33 mouse cellular contexts compared by ENCODE assay signal in the genomic region with DNA sequence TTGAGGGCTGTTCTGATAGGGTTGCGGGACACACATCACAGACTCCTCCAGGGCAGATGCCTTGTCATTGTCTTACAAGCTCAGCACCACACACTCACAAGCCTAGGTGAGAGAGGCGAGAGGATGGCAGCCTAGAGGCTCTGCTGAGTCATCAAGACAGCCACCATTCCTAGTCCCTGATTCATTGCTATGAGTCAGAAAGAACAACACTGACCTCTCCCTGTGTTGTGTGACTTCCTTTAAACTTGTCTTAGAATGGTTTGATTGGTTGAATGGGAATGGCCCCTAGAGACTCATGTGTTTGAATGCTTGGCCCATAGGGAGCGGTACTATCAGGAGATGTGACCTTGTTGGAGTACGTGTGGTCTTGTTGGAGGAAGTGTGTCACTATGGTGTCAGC. TPM values are rescaled to one million over a fixed set of nuclear protein-coding genes. Genes with fewer than 3 reads are reported as not detected.
DNase-seq lines count a peak whose midpoint lies in the region; ATAC-seq lines count a peak whose summit lies in the region.
"Had no signal": no experiment of that assay in that cellular context is flagged by ENCODE, and none has a peak within 500 bp of the region (broad histone marks: within the 10 kb centered on the region; RNA-seq: fewer than 3 reads in every experiment).

No protein-coding gene starts in this region.

- no peak overlapping the region for H3K4me2 ChIP-seq in forebrain, embryonic 13.5 days
- H3K4me2 ChIP-seq: embryonic facial prominence, embryonic 12.5 days; heart, embryonic 13.5 days; hindbrain, embryonic 15.5 days; midbrain, embryonic 13.5 days; neural tube, embryonic 13.5 days had no signal

- 93% methylated on average over 4 of the region's 4 CpGs for WGBS in forebrain, embryonic 13.5 days

- H3K4me1 ChIP-seq in forebrain, embryonic 13.5 days, result no peaks in the 10 kb centered on the region
- H3K4me1 ChIP-seq: embryonic facial prominence, embryonic 12.5 days; heart, embryonic 13.5 days; hindbrain, embryonic 15.5 days; midbrain, embryonic 13.5 days; neural tube, embryonic 13.5 days had no signal

- no peak for ATAC-seq in forebrain, embryonic 13.5 days
- ATAC-seq: CD4-positive, CD25-positive, alpha-beta regulatory T cell, adult 4 months; forebrain, postnatal 0 days; inflammation-experienced regulatory T-cells, adult 6 months; midbrain, embryonic 13.5 days had no signal

- H3K9ac ChIP-seq in forebrain, embryonic 13.5 days, result no peak overlapping the region
- H3K9ac ChIP-seq: embryonic facial prominence, embryonic 12.5 days; forebrain, postnatal 0 days; heart, embryonic 13.5 days; hindbrain, embryonic 15.5 days; liver, embryonic 14.5 days; midbrain, embryonic 13.5 days; neural tube, embryonic 13.5 days had no signal

- H3K4me3 ChIP-seq in forebrain, embryonic 13.5 days, result no peak overlapping the region
- H3K4me3 ChIP-seq: embryonic facial prominence, embryonic 12.5 days; erythroblast, embryonic 14.5 days; heart, adult 2 months; heart, embryonic 13.5 days; hindbrain, embryonic 15.5 days; midbrain, embryonic 13.5 days; neural tube, embryonic 13.5 days had no signal

- peak; percentile 21 for DNase-seq in adrenal gland, adult 2 months
- no peak for DNase-seq in adrenal gland, adult 18-20 months (ENCODE audit: low spot score in 2 of 2)
- DNase-seq in urinary bladder, postnatal 14 days (ENCODE audit: low spot score), result peak; percentile 9
- DNase-seq in urinary bladder, postnatal 10 days (ENCODE audit: low spot score), result no peak
- peak; percentile 47 for DNase-seq in brain, adult 2 months (ENCODE audit: low read depth, low spot score)
- DNase-seq in cerebellum, postnatal 10 days, result no peak
- no peak for DNase-seq in layer of hippocampus, adult 9-11 months
- DNase-seq: cerebellum, adult 18-20 months; cerebellum, postnatal 25 days; forebrain, postnatal 0 days; heart, adult 2 months; heart, postnatal 10 days; kidney, adult 11 months; kidney, postnatal 4 days; liver; lung, adult 2 months; lung, postnatal 10 days; right cerebral cortex, postnatal 14 days; thymus, adult 18-20 months; thymus, postnatal 36 days had no signal

- no peaks in the 10 kb centered on the region for H3K36me3 ChIP-seq in forebrain, embryonic 13.5 days (ENCODE audit: poor library complexity, severe bottlenecking)
- H3K36me3 ChIP-seq: embryonic facial prominence, embryonic 12.5 days; heart, embryonic 13.5 days; hindbrain, embryonic 15.5 days; midbrain, embryonic 13.5 days; neural tube, embryonic 13.5 days had no signal

- H3K27ac ChIP-seq in forebrain, embryonic 13.5 days, result no peak overlapping the region
- H3K27ac ChIP-seq: embryonic facial prominence, embryonic 12.5 days; heart, adult 2 months; heart, embryonic 13.5 days; hindbrain, embryonic 15.5 days; liver, embryonic 14.5 days; macrophage; midbrain, embryonic 13.5 days; neural tube, embryonic 13.5 days had no signal

- H3K9me3 ChIP-seq in forebrain, embryonic 13.5 days (replicated peaks), result no peaks in the 10 kb centered on the region
- H3K9me3 ChIP-seq: embryonic facial prominence, embryonic 12.5 days; heart, embryonic 13.5 days; hindbrain, embryonic 15.5 days; midbrain, embryonic 13.5 days; neural tube, embryonic 13.5 days had no signal

- no peaks in the 10 kb centered on the region for H3K27me3 ChIP-seq in forebrain, embryonic 13.5 days
- H3K27me3 ChIP-seq: embryonic facial prominence, embryonic 12.5 days; heart, embryonic 13.5 days; hindbrain, embryonic 15.5 days; midbrain, embryonic 13.5 days; neural tube, embryonic 13.5 days had no signal

RNA-seq across cellular contexts. Expression of gene Mapk10, which starts 20.7 kb away (rescaled TPM):
- 1 to 10 TPM; 7.2 to 7.4 TPM for total RNA-seq in adrenal gland, adult 2 months (2021)
- polyA plus RNA-seq in adrenal gland, adult 2 months (2012; rRNA removed), result 0.99 and 1.1 TPM in 2 replicates
- 1 to 10 TPM; 5.7 to 9.8 TPM for total RNA-seq in adrenal gland, adult 18-20 months (2021)
- polyA plus RNA-seq in forebrain, embryonic 13.5 days (2015; fragmentation: Nextera tagmentation; extraction: Ambion mirVana), result 53.0 and 57.8 TPM in 2 replicates
- total RNA-seq: hematopoietic stem cell, adult 5-6 weeks; megakaryocyte-erythroid progenitor cell, adult 5-6 weeks had no signal
- polyA plus RNA-seq: CD4-positive, CD25-positive, alpha-beta regulatory T cell, adult 4 months; erythroblast, embryonic 14.5 days; inflammation-experienced regulatory T-cells, adult 6 months; macrophage had no signal

Comparison
In these comparisons a context has a peak if more than half of its experiments do, and no peak if none do; other contexts are left out.
1. DNase-seq: peak in adrenal gland, adult 2 months (single experiment), urinary bladder, postnatal 14 days (single experiment) and brain, adult 2 months (single experiment); none in adrenal gland, adult 18-20 months (0 of 2), urinary bladder, postnatal 10 days (single experiment), cerebellum, postnatal 10 days (0 of 2) and layer of hippocampus, adult 9-11 months (single experiment).